Mouse (Mus musculus) limb, embryonic 14.5 days (tissue): ENCODE measurements around the gene Atrnl1. TPM values are rescaled to one million over a fixed set of nuclear protein-coding genes. Genes with fewer than 3 reads are reported as not detected.
"Not testable (repeated sequence)": the region's sequence is repeated elsewhere in the genome, so short reads cannot be mapped to it uniquely, and the experiment has no call there.

Experiments
- ATAC-seq: fragments of 200-750 bp; cut with Nextera tagmentation; 2 replicates; pipeline ENCODE4 v1.8.0; 2017; ENCODE audit warnings: low read depth, moderate number of reproducible peaks, moderate TSS enrichment; ENCODE audit not compliant: low FRiP score
- DNase-seq: peaks from one replicate; pipeline ENCODE4 v3.0.0-alpha.2; 2015; ENCODE audit warnings: low spot score
- H3K27ac ChIP-seq: fragments of 300-500 bp; sonication (generic); replicated peaks from 2 replicates; pipeline ENCODE4 v1.5.1; 2014; ENCODE audit warnings: low read depth, mild to moderate bottlenecking, low read length, moderate library complexity, mixed read lengths
- H3K27me3 ChIP-seq: fragments of 300-500 bp; sonication (generic); 2 replicates; pipeline ENCODE4 v1.6.1; 2014; ENCODE audit warnings: low read length, mixed read lengths; ENCODE audit not compliant: control insufficient read depth, insufficient read depth
- H3K36me3 ChIP-seq: fragments of 300-500 bp; sonication (generic); 2 replicates; pipeline ENCODE4 v1.6.1; 2014; ENCODE audit warnings: mild to moderate bottlenecking, low read length, moderate library complexity, mixed read lengths; ENCODE audit not compliant: control insufficient read depth, insufficient read depth
- H3K4me1 ChIP-seq: fragments of 300-500 bp; sonication (generic); 2 replicates; pipeline ENCODE4 v1.6.1; 2014; ENCODE audit warnings: antibody characterized with exemption, low read length, mixed read lengths; ENCODE audit not compliant: control insufficient read depth, insufficient read depth
- H3K4me2 ChIP-seq: fragments of 300-500 bp; sonication (generic); replicated peaks from 2 replicates; pipeline ENCODE4 v1.6.1; 2014; ENCODE audit warnings: low read depth, mild to moderate bottlenecking, low read length, moderate library complexity; ENCODE audit not compliant: severe bottlenecking
- H3K4me3 ChIP-seq: fragments of 300-500 bp; sonication (generic); replicated peaks from 2 replicates; pipeline ENCODE4 v1.5.1; 2014; ENCODE audit warnings: low read length
- H3K9ac ChIP-seq: fragments of 300-500 bp; sonication (generic); 2 replicates; pipeline ENCODE4 v1.6.1; 2014; ENCODE audit warnings: mild to moderate bottlenecking, low read depth, low read length, moderate library complexity; ENCODE audit not compliant: severe bottlenecking
- H3K9me3 ChIP-seq: fragments of 300-500 bp; sonication (generic); 2 replicates; pipeline ENCODE4 v1.6.1; 2016; ENCODE audit warnings: low read length; ENCODE audit not compliant: control insufficient read depth
- POLR2A ChIP-seq: fragments of 200-500 bp; IDR thresholded peaks from 2 replicates; pipeline ENCODE4 v1.8.0; 2012; ENCODE audit warnings: inconsistent platforms, mild to moderate bottlenecking, moderate library complexity, borderline replicate concordance; ENCODE audit not compliant: insufficient read depth, insufficient read length; ENCODE audit errors: extremely low read depth
- WGBS: fragments of 180-500 bp; shearing (Covaris S2); extraction: QIAGEN DNeasy Blood & Tissue Kit; methylation state at CpG from one replicate; pipeline ENCODE4 v1.1.7; 2014; 5-methylcytosine and 5-hydroxymethylcytosine counted together
- polyA plus RNA-seq, 2 experiments: library from polyadenylated mRNA; depleted of rRNA in 1 of 2; stranded (reverse) in 1 of 2; unstranded in 1 of 2; fragments of >200 nt; fragmentation: Nextera tagmentation in 1 of 2; extraction: Ambion mirVana in 1 of 2; gene quantifications; 2 replicates each; pipeline versions ENCODE4 v1.2.1 to v1.2.3; 2012 to 2014

Atrnl1 gene
- polyA plus RNA-seq, 2 experiments = 7.7 to 19.9 TPM

- Histone ChIP-seq H3K9ac (no peak overlapping the region), H3K36me3 (peaks cover 32% of the 10 kb centered on the region), H3K4me2 (no peak overlapping the region), H3K4me1 (no peaks in the 10 kb centered on the region), H3K9me3 (no peaks in the 10 kb centered on the region), H3K4me3 (no peak overlapping the region), H3K27ac (no peak overlapping the region), H3K27me3 (no peaks in the 10 kb centered on the region)
- no peak for ATAC-seq
- WGBS = 82% methylated on average over 3 of the region's 3 CpGs
- no peak for DNase-seq
- TF ChIP-seq POLR2A = no peak
Observed at GRCm38 (mm10) chr19:57692566-57692965, 81.7 kb downstream of the Atrnl1 start.

- H3K9ac ChIP-seq, H3K4me3 ChIP-seq, ATAC-seq, H3K9me3 ChIP-seq, DNase-seq, H3K27ac ChIP-seq, H3K4me2 ChIP-seq, H3K27me3 ChIP-seq, H3K4me1 ChIP-seq: not testable (repeated sequence)
- 93% methylated on average over 5 of the region's 5 CpGs for WGBS
- H3K36me3 ChIP-seq = peaks cover 29% of the 10 kb centered on the region
Observed at GRCm38 (mm10) chr19:57696781-57697180, 85.9 kb downstream of the Atrnl1 start.

- no peak overlapping the region for H3K4me2 ChIP-seq
- H3K36me3 ChIP-seq = peaks cover 37% of the 10 kb centered on the region
- WGBS = 78% methylated on average over 5 of the region's 5 CpGs
- H3K9ac ChIP-seq = no peak overlapping the region
- no peaks in the 10 kb centered on the region for H3K27me3 ChIP-seq
- no peak for TF ChIP-seq POLR2A
- DNase-seq (no peak), ATAC-seq (no peak)
- no peaks in the 10 kb centered on the region for H3K9me3 ChIP-seq
- H3K4me3 ChIP-seq = no peak overlapping the region
- no peak overlapping the region for H3K27ac ChIP-seq
- no peaks in the 10 kb centered on the region; the same call in 1 of the 2 replicates for H3K4me1 ChIP-seq
Observed at GRCm38 (mm10) chr19:57713138-57713537, 102.3 kb downstream of the Atrnl1 start.

- H3K36me3 ChIP-seq = peaks cover 7% of the 10 kb centered on the region; the same call in 1 of the 2 replicates
- H3K27me3 ChIP-seq = no peaks in the 10 kb centered on the region
- H3K9ac ChIP-seq = no peak overlapping the region
- no peaks in the 10 kb centered on the region for H3K4me1 ChIP-seq
- no peak overlapping the region for H3K27ac ChIP-seq
- H3K4me2 ChIP-seq = no peak overlapping the region
- no peak for ATAC-seq
- 86% methylated on average over 6 of the region's 6 CpGs for WGBS
- DNase-seq = no peak
- H3K4me3 ChIP-seq = no peak overlapping the region
- TF ChIP-seq POLR2A = no peak
- H3K9me3 ChIP-seq = no peaks in the 10 kb centered on the region
Observed at GRCm38 (mm10) chr19:57724920-57725319, 114.1 kb downstream of the Atrnl1 start.

- DNase-seq (no peak), ATAC-seq (no peak)
- Histone ChIP-seq H3K9me3 (no peaks in the 10 kb centered on the region), H3K4me3 (no peak overlapping the region), H3K4me2 (no peak overlapping the region), H3K36me3 (peaks cover 10% of the 10 kb centered on the region; the same call in 1 of the 2 replicates), H3K27ac (no peak overlapping the region), H3K27me3 (no peaks in the 10 kb centered on the region), H3K9ac (no peak overlapping the region), H3K4me1 (no peaks in the 10 kb centered on the region)
- WGBS = 95% methylated on average over 2 of the region's 2 CpGs
- TF ChIP-seq POLR2A = no peak
Observed at GRCm38 (mm10) chr19:57725326-57725725, 114.5 kb downstream of the Atrnl1 start.

GRCm38 (mm10) chr19:57727009-57727408 is 116.2 kb downstream of the Atrnl1 start:
- WGBS = 98% methylated on average over 4 of the region's 4 CpGs
- no peak for DNase-seq

More at GRCm38 (mm10) chr19:57727009-57727408, 116.2 kb downstream of the Atrnl1 start:
- Histone ChIP-seq H3K9me3 (no peaks in the 10 kb centered on the region), H3K27ac (no peak overlapping the region), H3K4me3 (no peak overlapping the region), H3K4me2 (no peak overlapping the region), H3K4me1 (no peaks in the 10 kb centered on the region), H3K9ac (no peak overlapping the region), H3K27me3 (no peaks in the 10 kb centered on the region), H3K36me3 (peaks cover 18% of the 10 kb centered on the region)
- TF ChIP-seq POLR2A = no peak
- no peak for ATAC-seq
